Mouse (Mus musculus) c-Kit-positive CD71-negative TER-119-negative erythroid progenitor cells, embryonic 14.5 days (primary cell): ENCODE measurements around the gene AK157302.
"Not testable (repeated sequence)": the region's sequence is repeated elsewhere in the genome, so short reads cannot be mapped to it uniquely, and the experiment has no call there.

Experiments used
- DNase-seq: peaks from one replicate; pipeline ENCODE4 v3.0.0-alpha.2; 2013; ENCODE audit warnings: low read depth

Gene AK157302

GRCm38 (mm10) chr13:21495080-21495479 is at the start of gene AK157302:
AK157302 (plus strand) TSS chr13:21495223.
- DNase-seq: no peak

- DNase-seq: no peak
Measured at GRCm38 (mm10) chr13:21446796-21447195, 48.2 kb upstream of the AK157302 start.

DNA sequence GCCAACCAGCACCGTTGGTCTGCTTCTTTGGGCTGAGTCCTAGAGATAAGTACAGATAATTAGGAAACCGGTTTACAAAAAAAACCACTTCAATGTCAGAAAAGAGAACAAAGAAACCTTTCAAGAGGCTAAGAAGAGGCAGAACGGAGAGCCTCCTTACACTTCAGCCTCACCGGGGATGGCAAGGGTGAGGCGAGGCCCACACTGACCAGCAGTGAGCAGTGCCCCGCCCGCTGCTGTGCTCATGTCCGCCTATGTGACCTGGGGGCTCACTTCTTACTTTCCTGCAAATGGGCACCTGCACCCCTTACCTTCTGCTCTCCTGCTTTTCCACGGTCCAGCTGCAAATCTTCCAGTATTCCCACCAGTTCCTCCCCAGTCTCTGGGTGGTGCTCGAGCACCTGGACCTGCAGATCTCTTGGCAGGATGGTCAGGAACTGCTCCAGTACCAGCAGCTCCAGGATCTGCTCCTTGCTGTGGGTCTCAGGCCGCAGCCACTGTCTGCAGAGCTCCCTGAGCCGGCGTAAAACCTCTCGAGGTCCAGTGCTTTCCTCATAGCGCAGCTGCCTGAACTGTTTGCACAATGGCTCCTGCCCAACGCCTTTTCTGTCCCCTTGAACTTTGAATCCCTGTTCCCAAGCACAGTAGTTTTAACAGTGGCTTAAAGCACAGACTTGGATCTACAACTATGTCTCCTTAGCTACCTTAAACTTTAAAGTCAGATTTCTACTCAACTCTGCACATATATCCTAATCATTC is 47.0 kb upstream of the AK157302 start:
- DNase-seq: no peak

- no peak for DNase-seq
Measured at GRCm38 (mm10) chr13:21453042-21453441, 42.0 kb upstream of the AK157302 start.

DNA sequence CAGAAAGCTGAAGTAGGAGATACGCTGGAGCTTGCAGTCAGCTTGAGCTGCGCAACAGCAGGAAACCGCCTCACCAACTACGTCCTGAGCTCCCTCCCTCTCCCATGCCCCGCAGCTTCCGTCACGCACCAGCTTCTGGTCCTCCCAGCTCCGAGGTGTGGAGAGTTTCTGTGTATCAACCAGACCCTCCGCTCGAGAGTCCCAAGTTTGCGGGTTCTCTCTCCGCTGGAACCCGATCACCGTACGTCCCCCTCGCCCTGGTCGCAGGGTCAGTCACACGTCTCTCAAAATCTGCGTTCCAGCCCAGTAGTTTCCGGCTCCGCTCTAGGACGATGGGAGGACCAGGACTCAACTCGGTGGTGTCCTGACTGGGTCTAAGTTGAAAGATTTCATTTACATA is 41.6 kb upstream of the AK157302 start, which contains the start of gene Zscan26:
Gene Zscan26 (minus strand): TSS at position 282 of the 400 bp plus-strand sequence.
- DNase-seq: peak; percentile 69

GRCm38 (mm10) chr13:21454133-21454532 is 40.9 kb upstream of the AK157302 start:
- no peak for DNase-seq

DNA sequence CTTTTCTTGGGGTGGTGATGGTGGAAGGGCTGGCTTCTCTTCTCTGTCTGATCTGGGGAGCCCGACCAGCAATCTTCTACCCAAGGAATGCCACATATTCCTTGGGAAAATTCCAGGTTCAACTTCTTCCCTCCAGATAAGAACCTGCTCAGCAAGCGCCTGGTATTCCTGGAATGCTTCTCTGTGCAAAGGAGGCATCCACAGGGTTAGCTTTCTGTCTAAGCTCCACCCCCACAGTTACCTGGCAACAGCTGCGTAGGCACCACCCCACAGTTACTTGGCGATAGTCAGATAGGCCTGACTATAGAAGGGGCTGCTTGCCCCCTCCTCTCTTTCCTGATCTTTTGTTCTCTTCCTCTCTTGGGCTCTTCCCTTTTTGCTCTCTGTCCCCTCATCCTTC is 38.7 kb upstream of the AK157302 start:
- DNase-seq: no peak

GRCm38 (mm10) chr13:21462516-21462915 is 32.5 kb upstream of the AK157302 start:
- DNase-seq: not testable (repeated sequence)

GRCm38 (mm10) chr13:21467336-21467735 is 27.7 kb upstream of the AK157302 start:
- no peak for DNase-seq

- DNase-seq: peak; percentile 80
Measured at GRCm38 (mm10) chr13:21468061-21469019, 26.7 kb upstream of the AK157302 start, which contains the start of gene Nkapl. Nkapl (minus strand) TSS chr13:21468509.

- no peak for DNase-seq
Measured at GRCm38 (mm10) chr13:21469097-21469496, 25.9 kb upstream of the AK157302 start.

DNA sequence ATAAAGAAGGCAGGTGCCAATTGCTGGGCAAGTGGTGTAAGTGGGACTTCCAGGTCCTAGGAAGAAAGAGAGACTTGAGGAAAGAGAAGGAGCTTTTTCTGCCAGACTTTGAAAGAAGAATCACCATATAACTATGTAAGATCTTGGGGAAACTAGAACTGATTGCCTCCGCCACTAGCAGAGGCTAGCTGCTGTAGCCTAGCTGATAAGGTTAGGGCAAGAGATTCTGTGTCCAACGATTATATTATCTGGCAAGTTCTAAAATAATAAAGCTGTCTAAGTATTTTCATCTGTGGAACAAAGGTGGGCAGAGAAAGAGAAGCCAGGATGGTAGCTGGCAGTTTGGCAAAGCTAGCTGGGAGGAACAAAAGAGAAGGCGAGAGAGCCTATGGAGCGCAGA is 22.6 kb upstream of the AK157302 start:
- DNase-seq: no peak

GRCm38 (mm10) chr13:21478759-21479670 is 16.0 kb upstream of the AK157302 start, which contains the start of the genes Zkscan4 and Gm10065:
Zkscan4 (plus strand) TSS chr13:21478907.
Gm10065 (minus strand) TSS chr13:21479441.
- DNase-seq: not testable (repeated sequence)

- no peak for DNase-seq
Measured at GRCm38 (mm10) chr13:21486881-21487280, 8.1 kb upstream of the AK157302 start.

GRCm38 (mm10) chr13:21492847-21493246 is 2.2 kb upstream of the AK157302 start:
- DNase-seq: no peak

DNA sequence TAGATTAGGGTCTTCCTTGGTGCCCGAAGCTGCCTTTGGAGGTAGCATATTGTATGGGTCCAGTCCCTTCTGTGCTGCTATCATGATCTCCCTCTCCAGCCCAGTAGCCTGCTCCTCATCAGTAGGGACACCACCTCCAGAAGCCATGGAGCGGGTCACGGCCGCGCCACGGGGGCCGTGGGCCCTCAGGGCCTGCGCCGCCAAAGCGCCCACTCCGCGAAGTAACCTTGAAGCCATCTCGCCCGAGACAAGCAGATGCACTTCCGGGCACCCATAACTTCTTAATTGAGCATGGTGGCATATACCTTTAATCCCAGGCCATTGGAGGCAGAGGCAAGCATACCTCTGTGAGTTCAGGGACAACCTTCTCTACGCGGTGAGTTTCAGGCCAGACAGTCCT is 6.2 kb downstream of the AK157302 start, which contains the start of gene Gm11273:
Gene Gm11273 (minus strand): TSS at position 237 of the 400 bp plus-strand sequence.
- not testable (repeated sequence) for DNase-seq

GRCm38 (mm10) chr13:21502296-21502695 is 7.3 kb downstream of the AK157302 start:
- DNase-seq: no peak

DNA sequence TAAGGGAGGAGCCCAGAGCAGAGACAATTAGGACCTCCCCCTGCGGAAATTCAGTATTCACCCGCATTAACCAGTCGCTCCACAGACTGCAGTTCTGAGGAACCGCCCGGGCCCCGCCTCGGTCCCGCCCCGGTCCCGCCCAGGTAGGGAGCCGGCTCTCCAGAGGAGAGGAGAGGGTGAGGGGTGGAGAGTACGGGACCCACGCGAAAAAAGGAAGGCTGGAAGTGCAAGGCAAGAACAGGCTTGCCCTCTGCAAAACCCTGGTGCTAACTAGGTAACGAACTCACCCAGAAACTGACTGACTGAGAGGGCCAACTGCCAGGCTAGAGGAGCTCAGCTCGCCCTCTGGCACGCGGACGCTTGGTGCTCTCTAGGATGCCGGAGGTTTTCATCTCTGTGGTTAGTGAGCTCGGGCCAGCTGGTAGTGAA is 11.2 kb downstream of the AK157302 start:
- peak; percentile 77 for DNase-seq

DNA sequence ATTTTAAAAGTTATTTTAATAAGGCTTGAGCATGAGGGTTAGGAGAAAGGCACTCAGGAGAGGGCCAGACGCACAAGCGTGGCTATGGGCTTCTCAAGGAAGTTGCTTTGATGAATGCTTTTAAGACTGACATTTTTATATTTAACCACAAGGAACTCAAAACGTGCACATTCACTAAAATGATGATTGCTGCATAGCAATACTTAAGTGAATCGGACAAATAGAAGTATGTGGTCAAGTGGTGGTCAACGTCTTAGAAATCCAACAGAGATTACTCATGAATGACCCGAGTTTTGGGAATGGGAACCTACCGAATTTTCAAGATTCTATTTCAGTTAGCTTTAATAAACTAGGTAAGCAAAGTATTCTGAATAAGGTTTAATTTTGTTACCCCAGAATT is 35.1 kb downstream of the AK157302 start:
- DNase-seq: no peak

GRCm38 (mm10) chr13:21530781-21531201 is 35.8 kb downstream of the AK157302 start, which contains the start of gene Zkscan8:
Zkscan8 (minus strand) TSS chr13:21531120.
- DNase-seq: peak; percentile 74

DNA sequence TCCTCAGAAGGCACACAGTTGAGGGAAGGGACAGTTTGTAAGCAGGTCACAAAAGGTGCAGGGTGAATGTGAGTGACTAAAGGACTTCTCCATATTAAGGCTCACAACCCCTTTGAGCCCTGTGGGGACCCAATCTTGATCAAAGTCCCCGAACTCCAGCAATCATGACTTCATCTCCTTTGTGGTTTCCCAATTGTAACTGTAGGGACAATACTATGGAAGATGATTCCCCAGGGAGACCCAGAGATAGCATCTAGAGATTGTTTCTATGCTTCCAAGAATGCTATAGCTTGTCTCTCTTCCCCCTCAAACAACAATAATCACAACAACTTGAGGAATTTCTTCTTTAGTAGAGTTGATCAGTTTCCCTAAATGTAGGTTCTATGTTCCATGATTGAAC is 47.7 kb downstream of the AK157302 start, which contains the start of gene Olfr1366:
Gene Olfr1366 (minus strand): TSS at position 101 of the 400 bp plus-strand sequence.
- DNase-seq: no peak
